Mouse (Mus musculus) cerebral cortex, adult 2 months (tissue): ENCODE measurements around the gene Zfp598.

ENCODE experiments used
- WGBS: fragments of 180-500 bp; shearing (Covaris S2); methylation state at CpG from one replicate; pipeline ENCODE4 v1.1.7; 2018; 5-methylcytosine and 5-hydroxymethylcytosine counted together

Gene Zfp598

GRCm38 (mm10) chr17:24687599-24687998 lies 18.1 kb downstream of the Zfp598 start:
- 22% methylated on average over 23 of the region's 23 CpGs for WGBS

- 1% methylated on average over 55 of the region's 55 CpGs for WGBS
Measured at GRCm38 (mm10) chr17:24689251-24690081, 20.0 kb downstream of the Zfp598 start, which contains the start of gene Syngr3. Syngr3 (minus strand) TSS chr17:24689955.

- WGBS, result 86% methylated on average over 5 of the region's 5 CpGs
Measured at GRCm38 (mm10) chr17:24692385-24692784, 22.9 kb downstream of the Zfp598 start.

GRCm38 (mm10) chr17:24695326-24696010 lies 26.0 kb downstream of the Zfp598 start:
- 8% methylated on average over 51 of the region's 51 CpGs for WGBS

GRCm38 (mm10) chr17:24696011-24696697 lies 26.7 kb downstream of the Zfp598 start, which contains the start of the genes Gfer and Noxo1:
Gfer (minus strand) TSS chr17:24696156.
Noxo1 (plus strand) TSS chr17:24696234.
- WGBS, result under 1% methylated on average over 74 of the region's 76 CpGs

- 15% methylated on average over 5 of the region's 5 CpGs for WGBS
Measured at GRCm38 (mm10) chr17:24697985-24698384, 28.5 kb downstream of the Zfp598 start.

- WGBS, result 75% methylated on average over 9 of the region's 9 CpGs
Measured at GRCm38 (mm10) chr17:24698715-24699114, 29.2 kb downstream of the Zfp598 start.

GRCm38 (mm10) chr17:24699473-24699872 lies 30.0 kb downstream of the Zfp598 start:
- WGBS, result 92% methylated on average over 2 of the region's 2 CpGs

GRCm38 (mm10) chr17:24701251-24701650 lies 31.8 kb downstream of the Zfp598 start:
- 94% methylated on average over 9 of the region's 9 CpGs for WGBS

- WGBS, result 95% methylated on average over 3 of the region's 3 CpGs
Measured at GRCm38 (mm10) chr17:24705821-24706220, 36.3 kb downstream of the Zfp598 start.

GRCm38 (mm10) chr17:24706982-24707800 lies 37.7 kb downstream of the Zfp598 start, which contains the start of gene Tbl3:
Tbl3 (minus strand) TSS chr17:24707660.
- WGBS, result 3% methylated on average over 32 of the region's 32 CpGs

- WGBS, result 4% methylated on average over 24 of the region's 24 CpGs
Measured at GRCm38 (mm10) chr17:24707801-24708425, 38.4 kb downstream of the Zfp598 start.

GRCm38 (mm10) chr17:24708646-24709045 lies 39.2 kb downstream of the Zfp598 start:
- WGBS, result 15% methylated on average over 2 of the region's 2 CpGs

GRCm38 (mm10) chr17:24715556-24715955 lies 46.1 kb downstream of the Zfp598 start:
- WGBS, result 69% methylated on average over 6 of the region's 6 CpGs

- 95% methylated on average over 15 of the region's 15 CpGs for WGBS
Measured at GRCm38 (mm10) chr17:24716166-24716682, 46.7 kb downstream of the Zfp598 start.

GRCm38 (mm10) chr17:24717943-24718342 lies 48.5 kb downstream of the Zfp598 start, which contains the start of the genes Rnf151 and Rps2:
Rnf151 (minus strand) TSS chr17:24718063.
Rps2 (plus strand) TSS chr17:24718116.
- WGBS, result 69% methylated on average over 4 of the region's 4 CpGs

GRCm38 (mm10) chr17:24718938-24719337 lies 49.5 kb downstream of the Zfp598 start:
- WGBS, result 70% methylated on average over 5 of the region's 5 CpGs

GRCm38 (mm10) chr17:24719494-24720222 lies 50.2 kb downstream of the Zfp598 start:
- WGBS, result under 1% methylated on average over 61 of the region's 61 CpGs

- 1% methylated on average over 11 of the region's 11 CpGs for WGBS
Measured at GRCm38 (mm10) chr17:24720616-24721015, 51.1 kb downstream of the Zfp598 start.
